Mouse (Mus musculus): ENCODE measurements around the gene Asic2.

GRCm38 (mm10) chr11:81071836-81072235 is 896.4 kb downstream of the Asic2 start:
- TF ChIP-seq CTCF (conservative IDR thresholded peaks at IDR 0.05; ENCODE audit: insufficient read depth, insufficient read length, low read depth, low read length) = no peak
- no peak for TF ChIP-seq POLR2A (IDR thresholded peaks at IDR 0.05; ENCODE audit: low read depth, low read length)
